Mouse (Mus musculus): ENCODE data around the gene Ahnak2.

DNA sequence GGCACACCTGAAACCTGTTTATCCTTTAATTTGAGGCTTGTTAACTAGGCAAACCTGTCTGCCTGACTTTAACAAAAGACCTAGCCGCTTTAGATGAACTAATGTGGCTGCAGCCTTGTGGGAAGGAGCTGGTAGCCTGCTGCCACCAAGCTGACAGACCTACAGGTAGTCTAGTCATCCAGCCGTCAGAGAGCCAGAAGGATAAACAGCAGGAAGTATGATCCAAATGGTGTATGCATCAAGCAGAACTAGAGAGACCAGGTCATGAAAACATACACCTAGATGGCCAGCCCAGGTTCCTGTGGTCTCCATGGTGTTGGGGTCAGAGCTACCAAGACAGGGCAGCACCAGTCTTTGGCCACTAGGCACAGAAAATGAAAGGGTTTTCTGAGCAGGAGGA lies 32.6 kb upstream of the Ahnak2 start:
- TF ChIP-seq CTCF (IDR thresholded peaks at IDR 0.05; ENCODE audit: extremely low read depth, insufficient read depth, low read length) (no peak), POLR2A (IDR thresholded peaks at IDR 0.05; ENCODE audit: extremely low read depth, insufficient read depth, low read length) (no peak)

Measured in cortical plate, adult 2 months (tissue).